Mouse (Mus musculus) forebrain, embryonic 14.5 days (tissue): ENCODE results near the gene Ndufaf8. TPM values are rescaled to one million over a fixed set of nuclear protein-coding genes. Genes with fewer than 3 reads are reported as not detected.
A peak's percentile ranks its signal among the peaks of the same experiment; 100 is the strongest.

ENCODE experiments used
- ATAC-seq: fragments of 200-750 bp; cut with Nextera tagmentation; 2 replicates; pipeline ENCODE4 v1.8.0; 2017; ENCODE audit warnings: mild to moderate bottlenecking, moderate library complexity
- DNase-seq: peaks from one replicate; pipeline ENCODE4 v3.0.0-alpha.2; 2015; ENCODE audit warnings: low spot score
- H3K27ac ChIP-seq: fragments of 300-500 bp; sonication (generic); 2 replicates; pipeline ENCODE4 v1.5.1; 2014; ENCODE audit warnings: low read depth, mild to moderate bottlenecking, control low read depth, low read length, moderate library complexity
- H3K27me3 ChIP-seq: fragments of 300-500 bp; sonication (generic); replicated peaks from 2 replicates; pipeline ENCODE4 v1.6.1; 2014; ENCODE audit warnings: low read length, control low read depth, mixed read lengths; ENCODE audit not compliant: control insufficient read depth, insufficient read depth
- H3K36me3 ChIP-seq: fragments of 300-500 bp; sonication (generic); 2 replicates; pipeline ENCODE4 v1.6.1; 2014; ENCODE audit warnings: low read length, control low read depth; ENCODE audit not compliant: control insufficient read depth, insufficient read depth
- H3K4me1 ChIP-seq: fragments of 300-500 bp; sonication (generic); 2 replicates; pipeline ENCODE4 v1.6.1; 2014; ENCODE audit warnings: antibody characterized with exemption, low read length, control low read depth; ENCODE audit not compliant: control insufficient read depth, insufficient read depth
- H3K4me2 ChIP-seq: fragments of 300-500 bp; sonication (generic); 2 replicates; pipeline ENCODE4 v1.6.1; 2014; ENCODE audit warnings: mild to moderate bottlenecking, control low read depth, low read length
- H3K4me3 ChIP-seq: fragments of 300-500 bp; sonication (generic); 2 replicates; pipeline ENCODE4 v1.5.1; 2014; ENCODE audit warnings: low read depth, low read length, control low read depth
- H3K9ac ChIP-seq: fragments of 300-500 bp; sonication (generic); 2 replicates; pipeline ENCODE4 v1.6.1; 2014; ENCODE audit warnings: mild to moderate bottlenecking, low read length, control low read depth, moderate library complexity
- H3K9me3 ChIP-seq: fragments of 300-500 bp; sonication (generic); replicated peaks from 2 replicates; pipeline ENCODE4 v1.6.1; 2016; ENCODE audit warnings: low read length, control low read depth, mixed read lengths; ENCODE audit not compliant: control insufficient read depth
- WGBS: fragments of 180-500 bp; shearing (Covaris S2); extraction: QIAGEN DNeasy Blood & Tissue Kit; methylation state at CpG from one replicate; pipeline ENCODE4 v1.1.7; 2014; 5-methylcytosine and 5-hydroxymethylcytosine counted together
- polyA plus RNA-seq: library from polyadenylated mRNA; unstranded; fragments of >200 nt; fragmentation: Nextera tagmentation; extraction: Ambion mirVana; gene quantifications from 2 replicates; pipeline ENCODE4 v1.2.1, GENCODE M21; 2014

The Ndufaf8 gene
- polyA plus RNA-seq, 1 experiment from 2014 or later, result 84.8 TPM

DNA sequence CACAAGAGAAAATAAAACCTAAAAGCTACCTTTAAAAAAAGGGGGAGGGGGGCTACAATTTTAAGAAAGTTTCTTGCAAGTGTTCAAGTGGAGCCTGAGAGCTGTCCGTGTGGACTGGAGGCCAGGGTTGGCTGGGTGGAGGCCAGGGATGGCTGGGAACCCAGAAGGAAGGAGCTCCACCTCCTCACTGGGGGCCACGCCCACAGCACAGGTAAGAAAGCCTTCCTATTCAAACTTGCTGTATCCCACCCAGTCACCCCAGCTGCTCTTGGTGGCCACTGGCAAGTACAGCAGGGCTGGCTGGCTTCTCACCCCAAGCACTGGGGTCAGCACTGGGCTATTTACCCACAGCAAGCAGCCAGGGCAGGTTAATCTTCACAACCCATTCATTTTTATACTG lies 8.3 kb downstream of the Ndufaf8 start:
- ATAC-seq (no peak), DNase-seq (no peak)
- Histone ChIP-seq H3K27ac (no peak overlapping the region), H3K4me1 (no peaks in the 10 kb centered on the region), H3K4me2 (no peak overlapping the region), H3K9ac (no peak overlapping the region), H3K4me3 (no peak overlapping the region), H3K27me3 (no peaks in the 10 kb centered on the region), H3K36me3 (peaks cover 63% of the 10 kb centered on the region), H3K9me3 (no peaks in the 10 kb centered on the region)
- WGBS, result 82% methylated on average over 2 of the region's 2 CpGs

DNA sequence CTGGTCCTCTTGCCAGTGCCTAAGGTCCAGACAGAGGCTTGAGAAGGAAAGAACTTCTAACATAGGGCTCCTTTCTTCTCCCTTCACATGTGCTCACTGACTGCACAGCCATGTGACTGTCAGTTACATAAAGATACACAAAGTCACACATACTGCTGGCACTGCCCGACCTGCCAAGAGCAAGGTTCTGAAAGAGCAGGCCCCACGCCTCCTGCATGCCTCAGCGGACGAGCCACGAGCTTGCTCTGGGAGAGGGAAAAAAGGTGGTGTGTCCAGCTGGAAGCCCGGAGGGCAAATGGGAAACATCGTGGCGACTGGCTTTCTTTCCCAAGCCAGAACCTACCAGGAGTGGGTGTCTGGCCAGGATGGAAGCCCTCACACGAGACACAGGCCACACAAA lies 9.1 kb downstream of the Ndufaf8 start:
- no peak overlapping the region for H3K4me2 ChIP-seq
- H3K9ac ChIP-seq, result no peak overlapping the region
- peaks cover 63% of the 10 kb centered on the region for H3K36me3 ChIP-seq
- H3K27ac ChIP-seq, result no peak overlapping the region
- DNase-seq (no peak), ATAC-seq (no peak)
- H3K27me3 ChIP-seq, result no peaks in the 10 kb centered on the region
- no peaks in the 10 kb centered on the region for H3K4me1 ChIP-seq
- WGBS, result 85% methylated on average over 9 of the region's 9 CpGs
- H3K9me3 ChIP-seq, result no peaks in the 10 kb centered on the region
- H3K4me3 ChIP-seq, result no peak overlapping the region

- 63% methylated on average over 14 of the region's 14 CpGs for WGBS
- no peak overlapping the region for H3K4me3 ChIP-seq
- H3K4me1 ChIP-seq, result no peaks in the 10 kb centered on the region
- no peak overlapping the region for H3K27ac ChIP-seq
- peaks cover 53% of the 10 kb centered on the region for H3K36me3 ChIP-seq
- H3K27me3 ChIP-seq, result no peaks in the 10 kb centered on the region
- ATAC-seq (no peak), DNase-seq (no peak)
- no peak overlapping the region for H3K4me2 ChIP-seq
- H3K9me3 ChIP-seq, result no peaks in the 10 kb centered on the region
- H3K9ac ChIP-seq, result no peak overlapping the region
Measured at GRCm38 (mm10) chr11:120109558-120110210, 11.0 kb downstream of the Ndufaf8 start.

GRCm38 (mm10) chr11:120110554-120110953 lies 11.8 kb downstream of the Ndufaf8 start:
- DNase-seq (no peak), ATAC-seq (peak; percentile 32; the same call in 1 of the 2 replicates)
- peaks cover 50% of the 10 kb centered on the region for H3K36me3 ChIP-seq
- no peaks in the 10 kb centered on the region for H3K9me3 ChIP-seq
- 74% methylated on average over 7 of the region's 7 CpGs for WGBS
- H3K9ac ChIP-seq, result 0 out of 2 replicates have a peak overlapping the region, but pooled peaks have one; percentile 2
- no peak overlapping the region for H3K27ac ChIP-seq
- no peaks in the 10 kb centered on the region for H3K4me1 ChIP-seq
- no peak overlapping the region for H3K4me3 ChIP-seq
- no peak overlapping the region for H3K4me2 ChIP-seq
- H3K27me3 ChIP-seq, result no peaks in the 10 kb centered on the region

GRCm38 (mm10) chr11:120111033-120111432 lies 12.3 kb downstream of the Ndufaf8 start:
- peak; percentile 85 for DNase-seq
- no peaks in the 10 kb centered on the region for H3K4me1 ChIP-seq
- H3K4me3 ChIP-seq, result no peak overlapping the region
- no peak overlapping the region for H3K4me2 ChIP-seq
- WGBS, result 5% methylated on average over 2 of the region's 2 CpGs
- ATAC-seq, result peak; percentile 48
- H3K9ac ChIP-seq, result 0 out of 2 replicates have a peak overlapping the region, but pooled peaks have one; percentile 2
- peaks cover 46% of the 10 kb centered on the region for H3K36me3 ChIP-seq
- H3K27me3 ChIP-seq, result no peaks in the 10 kb centered on the region
- H3K27ac ChIP-seq, result no peak overlapping the region
- H3K9me3 ChIP-seq, result no peaks in the 10 kb centered on the region

DNA sequence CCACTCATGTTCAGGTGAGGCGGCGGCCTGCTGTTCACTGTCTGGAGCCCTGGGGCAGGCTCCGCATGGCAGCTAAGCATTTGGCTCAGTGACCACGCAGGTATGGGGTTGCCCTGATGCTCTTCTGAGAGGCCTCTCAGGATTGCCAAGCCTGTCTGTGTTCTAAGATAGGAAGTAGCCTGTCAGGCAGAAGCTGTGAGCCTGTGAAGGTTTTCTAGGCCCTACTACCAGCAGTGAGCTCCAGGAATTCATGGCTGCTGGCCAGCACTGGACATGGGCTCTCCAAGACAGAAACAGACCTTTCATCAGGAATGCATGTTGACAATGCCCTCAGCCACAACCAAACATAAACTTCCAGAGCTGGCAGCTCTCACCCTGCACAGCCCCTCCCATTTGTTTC lies 13.4 kb downstream of the Ndufaf8 start:
- no peak for ATAC-seq

GRCm38 (mm10) chr11:120114488-120115215 lies 15.9 kb downstream of the Ndufaf8 start:
- Histone ChIP-seq H3K27ac (no peak overlapping the region), H3K9me3 (no peaks in the 10 kb centered on the region), H3K4me3 (no peak overlapping the region), H3K9ac (no peak overlapping the region), H3K4me2 (no peak overlapping the region), H3K36me3 (peaks cover 45% of the 10 kb centered on the region), H3K27me3 (no peaks in the 10 kb centered on the region), H3K4me1 (no peaks in the 10 kb centered on the region)
- DNase-seq, result no peak
- 95% methylated on average over 21 of the region's 21 CpGs for WGBS
- ATAC-seq, result no peak

More for the DNA sequence above, 13.4 kb downstream of the Ndufaf8 start:
- Histone ChIP-seq H3K27me3 (no peaks in the 10 kb centered on the region), H3K9me3 (no peaks in the 10 kb centered on the region), H3K4me3 (no peak overlapping the region), H3K4me1 (no peaks in the 10 kb centered on the region), H3K27ac (no peak overlapping the region), H3K4me2 (no peak overlapping the region), H3K9ac (no peak overlapping the region; the same call in 1 of the 2 replicates), H3K36me3 (peaks cover 43% of the 10 kb centered on the region; the same call in 1 of the 2 replicates)
- 95% methylated on average over 4 of the region's 4 CpGs for WGBS
- DNase-seq, result no peak

DNA sequence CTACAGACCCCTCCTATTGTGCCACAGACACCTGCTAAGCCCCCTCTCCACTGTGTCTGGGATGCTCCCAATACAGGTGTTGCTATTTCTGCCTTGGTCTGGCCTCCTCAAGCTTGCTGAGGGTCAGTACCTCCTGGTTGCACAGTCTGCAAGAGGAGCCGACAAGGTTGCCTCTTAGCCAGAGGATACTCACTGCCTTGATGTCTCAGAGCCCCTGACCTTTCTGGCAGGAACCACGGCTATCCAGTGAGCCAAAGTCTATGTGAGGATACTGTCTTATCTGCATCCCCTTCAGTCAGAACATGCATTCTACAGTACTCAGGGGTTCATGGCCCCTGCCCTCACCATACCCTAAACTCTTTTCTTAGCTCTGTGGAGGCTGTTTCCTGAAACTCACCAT lies 18.9 kb downstream of the Ndufaf8 start:
- DNase-seq (no peak), ATAC-seq (no peak)
- no peak overlapping the region for H3K27ac ChIP-seq
- WGBS, result 84% methylated on average over 2 of the region's 2 CpGs
- no peak overlapping the region for H3K4me2 ChIP-seq
- peaks cover 6% of the 10 kb centered on the region; the same call in 1 of the 2 replicates for H3K4me1 ChIP-seq
- H3K36me3 ChIP-seq, result peaks cover 43% of the 10 kb centered on the region
- H3K9ac ChIP-seq, result no peak overlapping the region
- no peaks in the 10 kb centered on the region for H3K9me3 ChIP-seq
- no peaks in the 10 kb centered on the region for H3K27me3 ChIP-seq
- H3K4me3 ChIP-seq, result no peak overlapping the region

DNA sequence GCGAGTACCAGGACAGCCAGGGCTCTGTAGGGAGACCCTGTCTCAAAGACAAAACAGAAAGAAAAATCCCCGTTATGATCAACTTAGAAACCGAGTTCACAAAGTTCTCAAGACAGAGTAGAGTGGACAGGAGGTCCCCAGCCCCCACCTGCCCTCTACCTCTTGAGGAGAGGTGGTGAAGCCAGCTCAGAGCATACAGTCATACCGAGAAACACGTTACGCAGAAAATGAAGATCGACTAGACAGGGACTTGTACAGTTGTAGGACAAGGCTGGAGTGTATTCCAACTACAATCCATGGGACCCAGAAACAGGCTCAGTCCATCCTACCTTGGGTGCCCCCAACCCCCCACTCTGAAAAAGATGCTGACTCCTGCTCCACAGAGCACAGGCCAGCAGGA lies 20.4 kb downstream of the Ndufaf8 start:
- Histone ChIP-seq H3K9me3 (no peaks in the 10 kb centered on the region), H3K4me2 (no peak overlapping the region), H3K9ac (no peak overlapping the region), H3K4me3 (no peak overlapping the region), H3K27me3 (no peaks in the 10 kb centered on the region), H3K36me3 (peaks cover 49% of the 10 kb centered on the region), H3K27ac (no peak overlapping the region), H3K4me1 (peaks cover 6% of the 10 kb centered on the region; the same call in 1 of the 2 replicates)
- no peak for ATAC-seq
- DNase-seq, result no peak
- 92% methylated on average over 7 of the region's 7 CpGs for whole genome bisulfite sequencing
